Mouse (Mus musculus) cerebellum, adult 2 months (tissue): Measurements from ENCODE around the gene Gm17018.

Experiments used
- CTCF ChIP-seq: fragments of 200-500 bp; IDR thresholded peaks from 2 replicates; pipeline ENCODE4 v1.5.1; 2011; ENCODE audit warnings: low read depth, mild to moderate bottlenecking, control low read depth, low read length, moderate library complexity, borderline replicate concordance; ENCODE audit not compliant: insufficient read depth
- POLR2A ChIP-seq: fragments of 200-500 bp; IDR thresholded peaks from 2 replicates; pipeline ENCODE4 v1.6.1; 2011; ENCODE audit warnings: low read length, control low read depth, borderline replicate concordance; ENCODE audit not compliant: insufficient read depth

- TF ChIP-seq CTCF, result no peak
- no peak for TF ChIP-seq POLR2A
Observed at GRCm38 (mm10) chr19:45565925-45566715, 5.7 kb downstream of the Gm17018 start.
